Mouse (Mus musculus): ENCODE data around the gene Bsn. TPM values are rescaled to one million over a fixed set of nuclear protein-coding genes. Genes with fewer than 3 reads are reported as not detected.
A peak's percentile ranks its signal among the peaks of the same experiment; 100 is the strongest.

Bsn gene
- polyA plus RNA-seq, 1 experiment, result 0.83 TPM

DNA sequence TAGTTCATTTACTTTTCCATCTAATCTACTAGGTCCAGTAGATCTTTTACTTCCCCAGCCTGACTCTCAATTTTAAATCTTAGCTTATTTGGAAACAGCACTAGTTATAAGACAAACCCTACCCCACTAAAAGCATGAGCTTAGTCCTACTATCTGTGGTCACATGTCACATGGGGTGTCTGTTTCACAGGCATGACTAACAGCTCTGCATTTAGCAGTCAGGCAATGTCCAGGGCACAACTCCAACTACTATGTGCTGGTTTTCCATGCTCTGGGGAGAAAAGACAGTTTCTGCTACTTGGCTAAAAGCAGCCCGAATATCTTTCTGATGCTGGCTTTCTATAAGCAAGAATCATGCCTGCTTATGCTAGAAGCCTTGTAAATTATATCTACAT lies 30.2 kb upstream of the Bsn start:
- Histone ChIP-seq H3K27me3 (replicated peaks) (no peaks in the 10 kb centered on the region), H3K36me3 (replicated peaks; ENCODE audit: low read length) (peaks cover 25% of the 10 kb centered on the region), H3K4me1 (peaks cover 6% of the 10 kb centered on the region; the same call in 1 of the 2 replicates), H3K4me3 (replicated peaks) (no peak overlapping the region), H3K9me3 (no peaks in the 10 kb centered on the region)
- TF ChIP-seq GATA1 (IDR thresholded peaks at IDR 0.05; ENCODE audit: borderline replicate concordance, low read length), result no peak
- TF ChIP-seq FLI1 (IDR thresholded peaks at IDR 0.05; ENCODE audit: low read length), result no peak

- Histone ChIP-seq H3K4me3 (replicated peaks) (no peak overlapping the region), H3K4me1 (peaks cover 6% of the 10 kb centered on the region; the same call in 1 of the 2 replicates), H3K9me3 (no peaks in the 10 kb centered on the region), H3K27me3 (replicated peaks) (no peaks in the 10 kb centered on the region), H3K36me3 (replicated peaks; ENCODE audit: low read length) (peaks cover 26% of the 10 kb centered on the region)
- no peak for TF ChIP-seq GATA1 (IDR thresholded peaks at IDR 0.05; ENCODE audit: borderline replicate concordance, low read length)
- no peak for TF ChIP-seq FLI1 (IDR thresholded peaks at IDR 0.05; ENCODE audit: low read length)
Observed at GRCm38 (mm10) chr9:108219766-108220379, 29.7 kb upstream of the Bsn start.

DNA sequence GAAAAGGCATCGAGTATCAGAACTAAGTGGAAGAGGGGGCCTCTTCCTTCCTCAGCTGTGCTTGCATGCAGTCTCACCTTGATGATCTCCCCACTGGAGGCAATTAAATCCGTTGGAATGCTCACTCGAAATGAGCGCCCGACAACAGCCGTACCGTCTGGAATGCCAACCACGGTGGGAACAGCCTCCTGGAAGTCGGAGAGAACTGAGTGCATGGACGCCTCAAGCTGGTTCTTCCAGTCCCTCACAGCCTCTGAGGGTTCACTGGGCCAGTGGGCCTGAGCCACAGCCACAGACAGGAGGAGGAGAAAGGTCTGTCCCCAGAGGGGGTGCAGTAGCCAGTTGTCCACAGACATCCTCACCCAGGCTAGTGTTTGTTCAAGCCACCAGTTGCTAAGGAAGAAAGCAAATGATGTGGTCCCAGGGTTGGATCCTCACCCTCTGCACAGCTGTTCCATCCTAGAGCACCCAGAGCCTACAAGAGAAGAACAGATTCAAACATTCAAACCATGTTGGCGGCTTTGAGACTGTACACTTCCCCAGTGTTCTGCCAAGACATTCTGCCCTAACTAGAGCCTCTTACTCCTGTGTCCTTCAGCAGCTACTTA lies 27.9 kb upstream of the Bsn start:
- peaks cover 26% of the 10 kb centered on the region for H3K36me3 ChIP-seq (replicated peaks; ENCODE audit: low read length)
- H3K27me3 ChIP-seq (replicated peaks), result no peaks in the 10 kb centered on the region
- peaks cover 6% of the 10 kb centered on the region; the same call in 1 of the 2 replicates for H3K4me1 ChIP-seq
- TF ChIP-seq GATA1 (IDR thresholded peaks at IDR 0.05; ENCODE audit: borderline replicate concordance, low read length) (no peak), FLI1 (IDR thresholded peaks at IDR 0.05; ENCODE audit: low read length) (no peak)
- H3K4me3 ChIP-seq (replicated peaks), result no peak overlapping the region
- H3K9me3 ChIP-seq, result no peaks in the 10 kb centered on the region

DNA sequence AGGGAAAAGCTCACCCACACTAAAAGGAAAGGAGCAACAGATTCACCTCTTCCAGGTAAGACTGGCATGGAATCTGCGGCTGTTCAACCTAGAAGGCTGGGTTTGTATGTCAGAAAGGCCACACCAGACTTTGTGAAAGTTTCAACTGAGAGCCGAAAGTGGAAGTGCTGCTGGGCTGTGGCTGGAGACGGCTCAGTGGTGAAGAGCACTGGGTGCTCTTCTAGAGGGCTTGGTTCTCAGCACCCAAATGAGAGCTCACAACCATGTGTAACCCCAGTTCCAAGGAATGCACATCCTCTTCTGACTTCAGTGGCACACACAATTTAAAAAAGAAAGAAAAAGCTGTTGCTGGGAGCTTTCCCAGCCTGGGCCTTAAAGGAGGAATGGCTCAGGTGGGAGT lies 27.2 kb upstream of the Bsn start:
- TF ChIP-seq GATA1 (IDR thresholded peaks at IDR 0.05; ENCODE audit: borderline replicate concordance, low read length) (no peak), FLI1 (IDR thresholded peaks at IDR 0.05; ENCODE audit: low read length) (no peak)
- Histone ChIP-seq H3K27me3 (replicated peaks) (no peaks in the 10 kb centered on the region), H3K4me1 (peaks cover 6% of the 10 kb centered on the region; the same call in 1 of the 2 replicates), H3K36me3 (replicated peaks; ENCODE audit: low read length) (peaks cover 26% of the 10 kb centered on the region), H3K4me3 (replicated peaks) (no peak overlapping the region), H3K9me3 (no peaks in the 10 kb centered on the region)

GRCm38 (mm10) chr9:108213105-108213504 lies 22.9 kb upstream of the Bsn start:
- Histone ChIP-seq H3K4me1 (no peaks in the 10 kb centered on the region), H3K36me3 (replicated peaks; ENCODE audit: low read length) (peaks cover 42% of the 10 kb centered on the region), H3K27me3 (replicated peaks) (no peaks in the 10 kb centered on the region), H3K4me3 (replicated peaks) (no peak overlapping the region), H3K9me3 (no peaks in the 10 kb centered on the region)
- TF ChIP-seq GATA1 (IDR thresholded peaks at IDR 0.05; ENCODE audit: borderline replicate concordance, low read length) (no peak), FLI1 (IDR thresholded peaks at IDR 0.05; ENCODE audit: low read length) (no peak)

- Histone ChIP-seq H3K27me3 (replicated peaks) (no peaks in the 10 kb centered on the region), H3K36me3 (replicated peaks; ENCODE audit: low read length) (peaks cover 42% of the 10 kb centered on the region), H3K4me3 (replicated peaks) (no peak overlapping the region), H3K9me3 (no peaks in the 10 kb centered on the region), H3K4me1 (no peaks in the 10 kb centered on the region)
- TF ChIP-seq GATA1 (IDR thresholded peaks at IDR 0.05; ENCODE audit: borderline replicate concordance, low read length) (no peak), FLI1 (IDR thresholded peaks at IDR 0.05; ENCODE audit: low read length) (no peak)
Observed at GRCm38 (mm10) chr9:108212426-108212825, 22.2 kb upstream of the Bsn start.

GRCm38 (mm10) chr9:108205571-108205901 lies 15.4 kb upstream of the Bsn start:
- Histone ChIP-seq H3K4me3 (replicated peaks) (no peak overlapping the region), H3K9me3 (no peaks in the 10 kb centered on the region), H3K4me1 (peaks cover 20% of the 10 kb centered on the region), H3K36me3 (replicated peaks; ENCODE audit: low read length) (peaks cover 37% of the 10 kb centered on the region), H3K27me3 (replicated peaks) (no peaks in the 10 kb centered on the region)
- TF ChIP-seq FLI1 (IDR thresholded peaks at IDR 0.05; ENCODE audit: low read length) (no peak), GATA1 (IDR thresholded peaks at IDR 0.05; ENCODE audit: borderline replicate concordance, low read length) (no peak)

DNA sequence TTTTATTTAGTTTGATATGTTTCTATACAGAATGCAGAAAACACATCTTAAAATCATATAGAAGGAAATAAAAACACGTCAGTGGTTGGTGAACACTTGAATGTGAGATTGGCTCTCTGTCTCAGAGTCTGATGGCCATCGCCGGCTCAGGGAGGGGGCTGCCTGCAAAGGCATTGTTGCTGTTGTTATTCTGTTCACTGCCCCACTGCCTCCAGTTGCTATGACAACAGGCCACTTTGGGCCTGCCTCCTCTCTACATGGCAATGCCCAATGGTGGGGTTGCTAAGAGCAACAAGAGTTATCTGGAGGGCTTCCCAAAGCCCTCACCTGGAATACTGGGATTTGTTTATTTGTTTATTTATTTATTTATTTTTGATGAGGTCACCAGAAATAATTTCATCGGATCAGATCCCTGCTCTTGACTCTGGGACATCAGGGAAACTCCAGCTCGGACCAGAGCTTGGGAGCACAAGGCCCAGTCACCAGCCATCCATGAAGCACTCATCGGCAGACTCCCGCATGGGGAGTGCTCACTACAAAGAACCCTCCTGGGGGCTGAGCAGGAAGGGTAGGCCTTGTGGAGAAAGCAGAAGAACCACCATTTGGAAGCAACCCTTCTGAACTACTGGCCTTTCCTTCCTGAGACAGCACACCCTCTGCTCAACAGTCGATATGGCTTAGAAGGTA lies 14.8 kb upstream of the Bsn start:
- Histone ChIP-seq H3K36me3 (replicated peaks; ENCODE audit: low read length) (peaks cover 37% of the 10 kb centered on the region), H3K27me3 (replicated peaks) (no peaks in the 10 kb centered on the region), H3K4me1 (peaks cover 25% of the 10 kb centered on the region), H3K4me3 (replicated peaks) (no peak overlapping the region), H3K9me3 (no peaks in the 10 kb centered on the region)
- TF ChIP-seq FLI1 (IDR thresholded peaks at IDR 0.05; ENCODE audit: low read length) (no peak), GATA1 (IDR thresholded peaks at IDR 0.05; ENCODE audit: borderline replicate concordance, low read length) (no peak)

DNA sequence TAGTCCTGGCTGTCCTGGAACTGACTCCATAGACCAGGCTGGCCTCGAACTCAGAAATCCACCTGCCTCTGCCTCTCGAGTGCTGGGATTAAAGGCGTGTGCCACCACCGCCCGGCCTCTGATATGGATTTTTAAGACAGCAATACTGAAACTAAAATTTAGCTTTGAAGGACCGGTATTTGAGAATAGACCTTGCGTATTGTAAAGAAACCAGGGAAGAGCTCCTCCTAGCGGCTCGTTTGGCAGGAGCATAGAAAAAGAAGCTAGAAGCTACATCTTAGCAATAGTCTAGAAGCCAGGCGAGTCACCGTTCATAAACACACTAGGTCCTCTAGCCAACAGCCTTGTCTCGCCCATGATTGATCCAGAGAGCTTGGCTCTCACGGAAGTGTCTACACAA lies 12.8 kb upstream of the Bsn start:
- TF ChIP-seq GATA1 (IDR thresholded peaks at IDR 0.05; ENCODE audit: borderline replicate concordance, low read length), result no peak
- TF ChIP-seq FLI1 (IDR thresholded peaks at IDR 0.05; ENCODE audit: low read length), result no peak
- Histone ChIP-seq H3K4me3 (replicated peaks) (peak overlapping the region; percentile 75), H3K9me3 (no peaks in the 10 kb centered on the region), H3K27me3 (replicated peaks) (peaks cover 6% of the 10 kb centered on the region), H3K36me3 (replicated peaks; ENCODE audit: low read length) (peaks cover 18% of the 10 kb centered on the region), H3K4me1 (peaks cover 25% of the 10 kb centered on the region)

- Histone ChIP-seq H3K27me3 (replicated peaks) (peaks cover 13% of the 10 kb centered on the region), H3K4me3 (replicated peaks) (no peak overlapping the region), H3K9me3 (no peaks in the 10 kb centered on the region), H3K36me3 (replicated peaks; ENCODE audit: low read length) (peaks cover 9% of the 10 kb centered on the region), H3K4me1 (peaks cover 30% of the 10 kb centered on the region)
- no peak for TF ChIP-seq GATA1 (IDR thresholded peaks at IDR 0.05; ENCODE audit: borderline replicate concordance, low read length)
- no peak for TF ChIP-seq FLI1 (IDR thresholded peaks at IDR 0.05; ENCODE audit: low read length)
Observed at GRCm38 (mm10) chr9:108202169-108202568, 12.0 kb upstream of the Bsn start.
